Mouse (Mus musculus): ENCODE data around the gene Dolk. TPM values are rescaled to one million over a fixed set of nuclear protein-coding genes. Genes with fewer than 3 reads are reported as not detected.

Gene Dolk
- polyA plus RNA-seq (2015; fragmentation: Nextera tagmentation; extraction: Ambion mirVana), result 37.4 and 38.5 TPM in 2 replicates

- H3K36me3 ChIP-seq, result peaks cover 11% of the 10 kb centered on the region
- no peaks in the 10 kb centered on the region for H3K27me3 ChIP-seq (replicated peaks)
- under 1% methylated on average over 55 of the region's 68 CpGs for WGBS
- peak within 1 kb of the TSS; percentile 74 for H3K27ac ChIP-seq (replicated peaks)
- peak within 1 kb of the TSS; percentile 83 for H3K9ac ChIP-seq (replicated peaks)
- H3K4me2 ChIP-seq, result peak within 1 kb of the TSS; percentile 96
- H3K4me3 ChIP-seq (replicated peaks), result peak within 1 kb of the TSS; percentile 88
- peak; percentile 97 for ATAC-seq (ENCODE audit: low FRiP score)
- peaks cover 25% of the 10 kb centered on the region for H3K4me1 ChIP-seq
- no peaks in the 10 kb centered on the region for H3K9me3 ChIP-seq (replicated peaks)
These were observed at the start of gene Dolk, which contains the start of gene Nup188 for GRCm38 (mm10) chr2:30286192-30287026. Dolk (minus strand) TSS chr2:30286334. Nup188 (plus strand) TSS chr2:30286397.

GRCm38 (mm10) chr2:30335324-30335723, 49.2 kb upstream of the Dolk start:
- H3K4me3 ChIP-seq (replicated peaks), result no peak overlapping the region
- no peaks in the 10 kb centered on the region for H3K4me1 ChIP-seq
- no peak overlapping the region for H3K9ac ChIP-seq (replicated peaks)
- WGBS, result 88% methylated on average over 2 of the region's 2 CpGs
- no peak overlapping the region for H3K27ac ChIP-seq (replicated peaks)
- H3K9me3 ChIP-seq (replicated peaks), result no peaks in the 10 kb centered on the region
- H3K27me3 ChIP-seq (replicated peaks), result no peaks in the 10 kb centered on the region
- H3K4me2 ChIP-seq, result no peak overlapping the region
- ATAC-seq (ENCODE audit: low FRiP score), result no peak
- peaks cover 97% of the 10 kb centered on the region for H3K36me3 ChIP-seq

GRCm38 (mm10) chr2:30328791-30329190, 42.7 kb upstream of the Dolk start:
- H3K9me3 ChIP-seq (replicated peaks), result no peaks in the 10 kb centered on the region
- H3K9ac ChIP-seq (replicated peaks), result no peak overlapping the region
- no peak for ATAC-seq (ENCODE audit: low FRiP score)
- no peak overlapping the region for H3K27ac ChIP-seq (replicated peaks)
- peaks cover 95% of the 10 kb centered on the region for H3K36me3 ChIP-seq
- H3K4me1 ChIP-seq, result no peaks in the 10 kb centered on the region
- H3K4me2 ChIP-seq, result no peak overlapping the region
- WGBS, result 87% methylated on average over 3 of the region's 3 CpGs
- no peak overlapping the region for H3K4me3 ChIP-seq (replicated peaks)
- H3K27me3 ChIP-seq (replicated peaks), result no peaks in the 10 kb centered on the region

- ATAC-seq (ENCODE audit: low FRiP score), result no peak
- no peak overlapping the region for H3K27ac ChIP-seq (replicated peaks)
- 94% methylated on average over 7 of the region's 7 CpGs for WGBS
- H3K36me3 ChIP-seq, result peaks cover 95% of the 10 kb centered on the region
- H3K4me3 ChIP-seq (replicated peaks), result no peak overlapping the region
- H3K9me3 ChIP-seq (replicated peaks), result no peaks in the 10 kb centered on the region
- H3K9ac ChIP-seq (replicated peaks), result no peak overlapping the region
- H3K4me2 ChIP-seq, result no peak overlapping the region
- H3K27me3 ChIP-seq (replicated peaks), result no peaks in the 10 kb centered on the region
- no peaks in the 10 kb centered on the region for H3K4me1 ChIP-seq
These were observed 41.1 kb upstream of the Dolk start for GRCm38 (mm10) chr2:30327276-30327675.

GRCm38 (mm10) chr2:30325296-30325695, 39.2 kb upstream of the Dolk start:
- Histone ChIP-seq H3K9me3 (replicated peaks) (no peaks in the 10 kb centered on the region), H3K9ac (replicated peaks) (no peak overlapping the region), H3K4me2 (no peak overlapping the region), H3K4me3 (replicated peaks) (no peak overlapping the region), H3K4me1 (no peaks in the 10 kb centered on the region), H3K36me3 (peaks cover 95% of the 10 kb centered on the region), H3K27me3 (replicated peaks) (no peaks in the 10 kb centered on the region), H3K27ac (replicated peaks) (no peak overlapping the region)
- ATAC-seq (ENCODE audit: low FRiP score), result no peak
- WGBS, result 96% methylated on average over 5 of the region's 5 CpGs

- H3K9ac ChIP-seq (replicated peaks), result no peak overlapping the region
- no peak overlapping the region for H3K4me3 ChIP-seq (replicated peaks)
- no peaks in the 10 kb centered on the region for H3K9me3 ChIP-seq (replicated peaks)
- H3K36me3 ChIP-seq, result peaks cover 87% of the 10 kb centered on the region
- no peak for ATAC-seq (ENCODE audit: low FRiP score)
- H3K27me3 ChIP-seq (replicated peaks), result no peaks in the 10 kb centered on the region
- 90% methylated on average over 7 of the region's 7 CpGs for WGBS
- no peak overlapping the region for H3K4me2 ChIP-seq
- no peaks in the 10 kb centered on the region for H3K4me1 ChIP-seq
- H3K27ac ChIP-seq (replicated peaks), result no peak overlapping the region
These were observed 37.0 kb upstream of the Dolk start for GRCm38 (mm10) chr2:30323111-30323510.

GRCm38 (mm10) chr2:30319260-30319659, 33.1 kb upstream of the Dolk start:
- Histone ChIP-seq H3K9ac (replicated peaks) (no peak overlapping the region), H3K4me3 (replicated peaks) (no peak overlapping the region), H3K27me3 (replicated peaks) (no peaks in the 10 kb centered on the region), H3K27ac (replicated peaks) (no peak overlapping the region), H3K4me1 (no peaks in the 10 kb centered on the region), H3K9me3 (replicated peaks) (no peaks in the 10 kb centered on the region), H3K36me3 (peaks cover 90% of the 10 kb centered on the region), H3K4me2 (no peak overlapping the region)
- whole genome bisulfite sequencing, result 99% methylated on average over 4 of the region's 4 CpGs
- no peak for ATAC-seq (ENCODE audit: low FRiP score)

- Histone ChIP-seq H3K4me2 (no peak overlapping the region), H3K9me3 (replicated peaks) (no peaks in the 10 kb centered on the region), H3K36me3 (peaks cover 90% of the 10 kb centered on the region), H3K27me3 (replicated peaks) (no peaks in the 10 kb centered on the region), H3K4me3 (replicated peaks) (no peak overlapping the region), H3K9ac (replicated peaks) (no peak overlapping the region), H3K27ac (replicated peaks) (no peak overlapping the region), H3K4me1 (no peaks in the 10 kb centered on the region)
- no peak for ATAC-seq (ENCODE audit: low FRiP score)
- WGBS, result 95% methylated on average over 5 of the region's 5 CpGs
These were observed 30.8 kb upstream of the Dolk start for GRCm38 (mm10) chr2:30316955-30317354.

- Histone ChIP-seq H3K27ac (replicated peaks) (no peak overlapping the region), H3K4me2 (no peak overlapping the region), H3K36me3 (peaks cover 88% of the 10 kb centered on the region), H3K9me3 (replicated peaks) (no peaks in the 10 kb centered on the region), H3K4me3 (replicated peaks) (no peak overlapping the region), H3K27me3 (replicated peaks) (no peaks in the 10 kb centered on the region), H3K9ac (replicated peaks) (no peak overlapping the region), H3K4me1 (no peaks in the 10 kb centered on the region)
- ATAC-seq (ENCODE audit: low FRiP score), result no peak
- 95% methylated on average over 4 of the region's 4 CpGs for WGBS
These were observed 30.0 kb upstream of the Dolk start for GRCm38 (mm10) chr2:30316136-30316535.

GRCm38 (mm10) chr2:30311481-30311880, 25.3 kb upstream of the Dolk start:
- no peak overlapping the region for H3K27ac ChIP-seq (replicated peaks)
- no peaks in the 10 kb centered on the region for H3K4me1 ChIP-seq
- peaks cover 96% of the 10 kb centered on the region for H3K36me3 ChIP-seq
- WGBS, result 99% methylated on average over 2 of the region's 2 CpGs
- no peak overlapping the region for H3K4me2 ChIP-seq
- H3K4me3 ChIP-seq (replicated peaks), result no peak overlapping the region
- H3K9ac ChIP-seq (replicated peaks), result no peak overlapping the region
- no peaks in the 10 kb centered on the region for H3K27me3 ChIP-seq (replicated peaks)
- no peaks in the 10 kb centered on the region for H3K9me3 ChIP-seq (replicated peaks)
- no peak for ATAC-seq (ENCODE audit: low FRiP score)

- no peaks in the 10 kb centered on the region for H3K4me1 ChIP-seq
- no peaks in the 10 kb centered on the region for H3K27me3 ChIP-seq (replicated peaks)
- no peaks in the 10 kb centered on the region for H3K9me3 ChIP-seq (replicated peaks)
- H3K36me3 ChIP-seq, result peaks cover 96% of the 10 kb centered on the region
- 90% methylated on average over 3 of the region's 3 CpGs for WGBS
- no peak overlapping the region for H3K4me3 ChIP-seq (replicated peaks)
- H3K27ac ChIP-seq (replicated peaks), result no peak overlapping the region
- no peak overlapping the region for H3K4me2 ChIP-seq
- ATAC-seq (ENCODE audit: low FRiP score), result no peak
- no peak overlapping the region for H3K9ac ChIP-seq (replicated peaks)
These were observed 23.2 kb upstream of the Dolk start for GRCm38 (mm10) chr2:30309351-30309750.

GRCm38 (mm10) chr2:30306087-30306486, 20.0 kb upstream of the Dolk start:
- H3K4me1 ChIP-seq, result no peaks in the 10 kb centered on the region
- H3K9me3 ChIP-seq (replicated peaks), result no peaks in the 10 kb centered on the region
- H3K4me3 ChIP-seq (replicated peaks), result no peak overlapping the region
- no peak overlapping the region for H3K9ac ChIP-seq (replicated peaks)
- ATAC-seq (ENCODE audit: low FRiP score), result no peak
- H3K27me3 ChIP-seq (replicated peaks), result no peaks in the 10 kb centered on the region
- H3K27ac ChIP-seq (replicated peaks), result no peak overlapping the region
- 95% methylated on average over 7 of the region's 7 CpGs for WGBS
- peaks cover 98% of the 10 kb centered on the region for H3K36me3 ChIP-seq
- no peak overlapping the region for H3K4me2 ChIP-seq
